Mouse (Mus musculus) megakaryocyte, embryonic 14.5 days (primary cell): ENCODE measurements around the gene Pbx2. TPM values are rescaled to one million over a fixed set of nuclear protein-coding genes. Genes with fewer than 3 reads are reported as not detected.

ENCODE experiments used
- H3K27me3 ChIP-seq: replicated peaks from 2 replicates; pipeline ENCODE3; 2012; ENCODE audit warnings: inconsistent platforms
- H3K36me3 ChIP-seq: replicated peaks from 2 replicates; pipeline ENCODE3; 2012; ENCODE audit warnings: low read length, inconsistent platforms, mixed read lengths
- H3K4me1 ChIP-seq: 2 replicates; pipeline ENCODE4 v1.6.1; 2012; ENCODE audit warnings: inconsistent platforms
- H3K4me3 ChIP-seq: replicated peaks from 2 replicates; pipeline ENCODE3; 2012; ENCODE audit warnings: moderate library complexity, mild to moderate bottlenecking, inconsistent platforms
- H3K9me3 ChIP-seq: 2 replicates; pipeline ENCODE4 v1.6.1; 2012; ENCODE audit warnings: inconsistent platforms
- FLI1 ChIP-seq: IDR thresholded peaks from 2 replicates; pipeline ENCODE4 v1.6.1; 2012; ENCODE audit warnings: low read length, inconsistent platforms, mixed read lengths
- GATA1 ChIP-seq: IDR thresholded peaks from 3 replicates; pipeline ENCODE4 v1.6.1; 2012; ENCODE audit warnings: mixed read lengths, low read length, inconsistent platforms, borderline replicate concordance
- polyA plus RNA-seq: library from polyadenylated mRNA; stranded (reverse); fragments of >175 nt; gene quantifications from 2 replicates; pipeline ENCODE4 v1.2.3, GENCODE M21; 2012; ENCODE audit warnings: low replicate concordance; ENCODE audit not compliant: insufficient read depth

Gene Pbx2
- polyA plus RNA-seq, 1 experiment = 181 TPM

GRCm38 (mm10) chr17:34572361-34572760, 18.7 kb upstream of the Pbx2 start:
- no peak overlapping the region for H3K4me3 ChIP-seq
- H3K9me3 ChIP-seq = peaks cover 8% of the 10 kb centered on the region; the same call in 1 of the 2 replicates
- TF ChIP-seq GATA1 (no peak), FLI1 (no peak)
- peaks cover 3% of the 10 kb centered on the region; the same call in 1 of the 2 replicates for H3K4me1 ChIP-seq
- peaks cover 58% of the 10 kb centered on the region for H3K27me3 ChIP-seq
- no peaks in the 10 kb centered on the region for H3K36me3 ChIP-seq

- Histone ChIP-seq H3K4me3 (no peak overlapping the region), H3K27me3 (peaks cover 47% of the 10 kb centered on the region), H3K36me3 (no peaks in the 10 kb centered on the region), H3K9me3 (peaks cover 8% of the 10 kb centered on the region; the same call in 1 of the 2 replicates), H3K4me1 (no peaks in the 10 kb centered on the region)
- no peak for TF ChIP-seq FLI1
- no peak for TF ChIP-seq GATA1
Measured at GRCm38 (mm10) chr17:34576577-34576976, 14.5 kb upstream of the Pbx2 start.

GRCm38 (mm10) chr17:34578070-34578469, 13.0 kb upstream of the Pbx2 start:
- no peak for TF ChIP-seq FLI1
- TF ChIP-seq GATA1 = no peak
- no peaks in the 10 kb centered on the region for H3K36me3 ChIP-seq

GRCm38 (mm10) chr17:34582528-34582927, 8.5 kb upstream of the Pbx2 start:
- no peak for TF ChIP-seq FLI1
- no peak for TF ChIP-seq GATA1
- Histone ChIP-seq H3K36me3 (no peaks in the 10 kb centered on the region), H3K4me3 (no peak overlapping the region), H3K4me1 (peaks cover 10% of the 10 kb centered on the region), H3K27me3 (peaks cover 47% of the 10 kb centered on the region), H3K9me3 (no peaks in the 10 kb centered on the region)

More at GRCm38 (mm10) chr17:34578070-34578469, 13.0 kb upstream of the Pbx2 start:
- no peaks in the 10 kb centered on the region for H3K4me1 ChIP-seq
- H3K4me3 ChIP-seq = no peak overlapping the region
- no peaks in the 10 kb centered on the region for H3K9me3 ChIP-seq
- peaks cover 54% of the 10 kb centered on the region for H3K27me3 ChIP-seq

- H3K9me3 ChIP-seq = no peaks in the 10 kb centered on the region
- no peak for TF ChIP-seq FLI1
- TF ChIP-seq GATA1 = no peak
- H3K4me3 ChIP-seq = no peak overlapping the region
- H3K36me3 ChIP-seq = no peaks in the 10 kb centered on the region
- H3K27me3 ChIP-seq = peaks cover 44% of the 10 kb centered on the region
- peaks cover 17% of the 10 kb centered on the region for H3K4me1 ChIP-seq
Measured at GRCm38 (mm10) chr17:34583397-34583796, 7.7 kb upstream of the Pbx2 start.

GRCm38 (mm10) chr17:34583819-34584218, 7.2 kb upstream of the Pbx2 start:
- no peaks in the 10 kb centered on the region for H3K9me3 ChIP-seq
- peaks cover 21% of the 10 kb centered on the region for H3K4me1 ChIP-seq
- no peak overlapping the region for H3K4me3 ChIP-seq
- no peak for TF ChIP-seq GATA1
- no peak for TF ChIP-seq FLI1
- H3K36me3 ChIP-seq = no peaks in the 10 kb centered on the region
- H3K27me3 ChIP-seq = peaks cover 44% of the 10 kb centered on the region

- peaks cover 40% of the 10 kb centered on the region for H3K27me3 ChIP-seq
- no peak overlapping the region for H3K4me3 ChIP-seq
- H3K36me3 ChIP-seq = no peaks in the 10 kb centered on the region
- no peaks in the 10 kb centered on the region for H3K9me3 ChIP-seq
- peaks cover 34% of the 10 kb centered on the region for H3K4me1 ChIP-seq
- TF ChIP-seq GATA1 (no peak), FLI1 (no peak)
Measured at GRCm38 (mm10) chr17:34585121-34585520, 5.9 kb upstream of the Pbx2 start.

- Histone ChIP-seq H3K36me3 (no peaks in the 10 kb centered on the region), H3K27me3 (peaks cover 30% of the 10 kb centered on the region), H3K4me3 (peak overlapping the region; percentile 93), H3K9me3 (no peaks in the 10 kb centered on the region), H3K4me1 (peaks cover 44% of the 10 kb centered on the region)
- TF ChIP-seq GATA1 (no peak), FLI1 (no peak)
Measured at GRCm38 (mm10) chr17:34585877-34586771, 4.9 kb upstream of the Pbx2 start.

- Histone ChIP-seq H3K9me3 (no peaks in the 10 kb centered on the region), H3K4me1 (peaks cover 50% of the 10 kb centered on the region), H3K27me3 (peaks cover 26% of the 10 kb centered on the region), H3K4me3 (peak overlapping the region; percentile 93), H3K36me3 (no peaks in the 10 kb centered on the region)
- TF ChIP-seq GATA1 (no peak), FLI1 (no peak)
Measured at GRCm38 (mm10) chr17:34586796-34587422, 4.2 kb upstream of the Pbx2 start.

GRCm38 (mm10) chr17:34587423-34587811, 3.6 kb upstream of the Pbx2 start:
- no peak for TF ChIP-seq GATA1
- no peak for TF ChIP-seq FLI1
- Histone ChIP-seq H3K4me3 (peak overlapping the region; percentile 93), H3K9me3 (no peaks in the 10 kb centered on the region), H3K4me1 (peaks cover 50% of the 10 kb centered on the region), H3K27me3 (peaks cover 21% of the 10 kb centered on the region), H3K36me3 (no peaks in the 10 kb centered on the region)
